Mouse (Mus musculus): ENCODE measurements around the gene Dnajb5. TPM values are rescaled to one million over a fixed set of nuclear protein-coding genes. Genes with fewer than 3 reads are reported as not detected.

Dnajb5 gene
- total RNA-seq (2017) = 8.5 and 8.8 TPM in 2 replicates

DNA sequence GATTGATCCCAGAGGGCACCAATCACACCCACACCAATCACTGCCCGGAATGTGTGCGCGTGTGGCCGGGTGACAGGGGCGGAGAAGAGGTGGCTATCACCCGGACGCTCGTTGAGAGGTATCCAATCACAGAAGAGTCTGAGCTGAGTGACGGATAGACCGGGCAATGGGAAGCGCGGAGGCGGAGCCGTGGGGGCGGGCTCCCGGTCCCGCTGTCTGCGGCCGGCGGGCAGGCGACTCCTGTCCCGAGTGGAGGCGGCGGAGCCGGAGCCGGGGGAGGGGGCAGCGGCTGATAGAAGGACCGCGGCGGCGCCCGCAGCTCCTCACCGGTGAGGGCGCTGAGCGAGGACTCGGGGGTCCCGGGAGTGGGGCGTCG is at the start of gene Dnajb5:
Gene Dnajb5, plus strand, starts transcription at position 139 of the 376 bp plus-strand sequence.
- peak; percentile 92 for ATAC-seq (ENCODE audit: extremely low read depth, insufficient number of reproducible peaks, low FRiP score, poor library complexity, severe bottlenecking)

DNA sequence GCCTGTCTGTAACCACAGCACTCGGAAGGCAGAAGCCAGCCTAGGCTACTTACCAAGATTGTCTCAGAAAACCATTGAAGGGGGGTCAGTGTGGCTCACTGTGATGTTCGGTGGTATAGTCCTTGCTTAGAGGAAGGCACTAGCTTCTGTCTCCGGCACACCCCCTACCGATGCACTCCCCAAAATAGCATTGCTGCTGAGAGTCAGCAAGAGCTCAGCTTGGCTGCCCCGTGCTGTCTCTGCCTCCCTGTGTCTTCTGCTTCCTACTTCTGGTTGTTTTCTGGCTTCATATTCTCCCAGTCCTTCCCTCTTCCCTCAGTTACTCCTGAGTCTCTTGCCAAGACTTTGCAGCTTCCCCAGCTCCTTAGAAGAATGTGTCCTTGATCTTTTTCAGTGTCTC is 48.7 kb upstream of the Dnajb5 start:
- ATAC-seq (ENCODE audit: extremely low read depth, insufficient number of reproducible peaks, low FRiP score, poor library complexity, severe bottlenecking) = no peak

DNA sequence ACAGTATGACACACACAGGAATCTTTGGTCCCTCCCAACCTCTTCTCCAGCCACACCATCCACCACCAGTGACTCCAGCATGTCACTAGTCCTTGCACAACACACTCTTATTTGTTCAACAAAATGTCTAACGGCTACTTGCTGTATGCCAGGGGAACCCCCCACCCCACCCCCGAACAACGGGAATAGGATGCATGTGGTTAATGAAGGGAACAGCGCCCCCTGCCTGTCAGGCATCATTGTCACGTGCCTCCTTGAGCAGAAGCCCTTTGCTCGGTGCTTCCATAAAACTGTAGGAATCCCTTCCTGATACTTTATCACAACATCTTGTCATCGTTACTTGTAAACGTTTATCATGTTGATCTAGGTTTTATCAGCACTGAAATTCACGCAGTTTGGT is 47.4 kb upstream of the Dnajb5 start:
- ATAC-seq (ENCODE audit: extremely low read depth, insufficient number of reproducible peaks, low FRiP score, poor library complexity, severe bottlenecking) = no peak

DNA sequence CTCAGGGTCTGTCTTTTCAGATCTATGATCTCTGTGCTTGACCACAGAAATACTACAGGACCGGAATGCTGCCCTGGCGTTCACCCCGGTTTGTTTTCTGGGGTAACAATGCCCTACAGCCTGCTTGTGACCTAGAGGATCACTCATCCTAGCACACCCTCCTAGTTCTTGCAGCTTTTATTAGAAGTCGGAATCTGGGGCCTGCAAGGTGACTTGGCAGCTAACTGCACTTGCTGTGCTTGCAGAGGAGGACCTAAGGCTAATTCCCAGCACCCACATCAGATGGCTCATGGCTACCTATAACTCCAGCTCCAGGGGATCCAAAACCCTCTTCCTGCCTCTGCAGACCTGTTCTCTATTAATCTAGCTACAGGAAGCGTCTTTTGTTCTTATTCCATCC is 46.9 kb upstream of the Dnajb5 start:
- ATAC-seq (ENCODE audit: extremely low read depth, insufficient number of reproducible peaks, low FRiP score, poor library complexity, severe bottlenecking) = no peak

DNA sequence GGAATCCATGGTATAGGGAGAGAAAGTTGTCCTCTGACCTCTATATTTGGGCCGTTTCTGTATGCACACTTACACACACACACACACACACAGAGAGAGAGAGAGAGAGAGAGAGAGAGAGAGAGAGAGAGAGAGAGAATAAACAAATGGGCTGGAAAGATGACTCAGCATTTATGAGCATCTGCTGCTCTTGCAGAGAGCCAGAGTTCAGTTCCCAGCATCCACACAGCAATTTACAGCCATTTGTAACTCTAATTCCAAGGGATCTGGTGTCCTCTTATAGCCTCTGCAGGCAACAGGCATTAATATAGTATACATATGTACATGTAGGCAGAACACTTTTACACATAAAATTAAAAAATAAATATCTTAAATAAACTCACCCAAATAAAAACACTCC is 45.7 kb upstream of the Dnajb5 start:
- ATAC-seq (ENCODE audit: extremely low read depth, insufficient number of reproducible peaks, low FRiP score, poor library complexity, severe bottlenecking) = no peak

DNA sequence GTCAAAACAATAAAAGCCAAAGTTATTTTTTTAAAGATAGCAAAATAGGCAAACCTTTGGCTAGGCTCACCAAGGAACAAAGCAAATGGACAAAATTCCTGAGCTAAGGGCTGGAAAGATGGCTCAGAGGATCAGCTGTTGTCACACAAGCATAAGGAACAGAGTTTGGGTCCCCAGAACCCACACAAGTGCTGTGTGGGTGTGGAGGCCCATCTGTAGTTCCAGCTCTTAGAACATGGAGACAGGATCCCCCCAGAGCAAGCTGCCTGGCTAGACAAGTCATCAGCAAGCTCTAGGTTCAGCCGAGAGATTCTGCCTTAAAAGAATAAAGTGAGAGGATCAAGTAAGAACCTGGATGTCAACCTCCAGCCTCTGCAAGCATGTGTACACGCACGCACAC is 45.1 kb upstream of the Dnajb5 start:
- no peak for ATAC-seq (ENCODE audit: extremely low read depth, insufficient number of reproducible peaks, low FRiP score, poor library complexity, severe bottlenecking)

DNA sequence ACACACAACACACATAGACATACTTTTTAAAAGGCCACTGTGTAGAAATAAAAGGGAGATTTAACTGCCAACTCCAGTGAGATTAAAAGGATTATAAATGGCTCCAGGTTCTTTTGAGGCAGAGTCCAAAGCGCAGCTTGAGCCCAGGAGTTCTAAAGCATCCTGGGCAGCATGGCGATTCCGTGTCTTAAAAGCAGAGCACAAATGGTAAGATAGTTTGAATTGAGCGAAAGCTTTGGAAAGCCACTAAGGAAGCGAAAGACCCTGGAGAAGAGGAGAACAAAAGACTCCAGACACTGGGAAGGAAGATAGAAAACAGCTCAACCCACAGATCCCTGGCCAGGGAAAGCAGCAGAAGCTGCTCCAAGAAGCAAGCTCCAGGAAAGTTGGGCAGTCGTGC is 44.6 kb upstream of the Dnajb5 start:
- ATAC-seq (ENCODE audit: extremely low read depth, insufficient number of reproducible peaks, low FRiP score, poor library complexity, severe bottlenecking) = no peak

DNA sequence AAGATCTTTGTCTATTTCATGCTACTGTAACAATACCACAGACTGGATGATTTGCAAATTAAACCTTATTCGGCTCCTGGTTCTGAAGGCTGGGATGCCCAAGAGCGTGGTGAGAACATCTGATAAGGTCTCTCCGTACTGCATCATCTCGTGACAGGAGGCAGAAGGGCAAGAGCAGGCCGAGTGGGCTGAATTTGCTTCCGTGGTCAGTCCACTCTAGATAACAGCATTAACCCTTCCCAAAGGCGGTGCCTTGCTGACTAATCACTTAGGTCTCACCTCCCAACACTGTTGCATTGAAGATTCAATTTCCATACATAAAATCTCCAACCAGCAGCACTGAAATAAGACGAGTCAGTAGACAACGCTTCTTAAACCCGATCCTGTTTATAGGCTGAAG is 36.2 kb upstream of the Dnajb5 start:
- no peak for ATAC-seq (ENCODE audit: extremely low read depth, insufficient number of reproducible peaks, low FRiP score, poor library complexity, severe bottlenecking)

DNA sequence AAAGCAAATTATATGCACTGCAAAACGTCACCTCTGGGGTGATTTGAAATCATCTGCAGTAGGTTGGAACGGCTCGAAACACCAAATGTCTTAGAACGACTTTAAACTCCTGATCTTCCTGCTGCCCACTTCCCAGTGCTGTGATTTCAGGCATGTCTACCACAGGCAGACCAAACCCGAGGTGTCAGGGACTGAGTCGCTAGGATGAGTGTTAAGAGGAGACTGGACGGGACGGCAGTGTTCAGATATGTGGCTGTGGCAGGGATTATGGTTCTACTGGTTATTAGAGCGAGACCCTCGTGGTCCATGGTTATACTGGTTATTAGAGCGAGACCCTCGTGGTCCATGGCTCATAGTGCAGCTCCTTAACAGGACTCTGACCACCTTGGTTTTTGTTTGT is 34.3 kb upstream of the Dnajb5 start:
- no peak for ATAC-seq (ENCODE audit: extremely low read depth, insufficient number of reproducible peaks, low FRiP score, poor library complexity, severe bottlenecking)

DNA sequence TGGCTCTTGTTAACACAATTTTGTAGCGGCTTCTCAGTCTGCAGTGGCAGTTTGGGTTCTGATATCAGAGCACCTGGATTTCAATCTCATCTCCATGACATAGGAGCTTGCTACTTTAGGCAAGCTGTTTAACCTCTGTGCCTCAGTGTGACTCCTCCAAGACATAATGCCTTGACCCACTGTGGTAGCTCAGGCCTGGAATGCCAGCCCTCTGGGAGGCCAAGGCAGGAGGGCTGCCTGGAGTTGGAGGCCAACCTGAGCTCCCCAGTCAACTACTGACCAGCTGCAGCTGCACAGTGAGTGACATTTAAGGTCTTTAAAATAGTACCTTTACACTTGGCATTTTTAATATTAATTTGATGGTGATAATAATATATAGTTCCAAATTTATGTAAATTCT is 33.6 kb upstream of the Dnajb5 start:
- no peak for ATAC-seq (ENCODE audit: extremely low read depth, insufficient number of reproducible peaks, low FRiP score, poor library complexity, severe bottlenecking)

DNA sequence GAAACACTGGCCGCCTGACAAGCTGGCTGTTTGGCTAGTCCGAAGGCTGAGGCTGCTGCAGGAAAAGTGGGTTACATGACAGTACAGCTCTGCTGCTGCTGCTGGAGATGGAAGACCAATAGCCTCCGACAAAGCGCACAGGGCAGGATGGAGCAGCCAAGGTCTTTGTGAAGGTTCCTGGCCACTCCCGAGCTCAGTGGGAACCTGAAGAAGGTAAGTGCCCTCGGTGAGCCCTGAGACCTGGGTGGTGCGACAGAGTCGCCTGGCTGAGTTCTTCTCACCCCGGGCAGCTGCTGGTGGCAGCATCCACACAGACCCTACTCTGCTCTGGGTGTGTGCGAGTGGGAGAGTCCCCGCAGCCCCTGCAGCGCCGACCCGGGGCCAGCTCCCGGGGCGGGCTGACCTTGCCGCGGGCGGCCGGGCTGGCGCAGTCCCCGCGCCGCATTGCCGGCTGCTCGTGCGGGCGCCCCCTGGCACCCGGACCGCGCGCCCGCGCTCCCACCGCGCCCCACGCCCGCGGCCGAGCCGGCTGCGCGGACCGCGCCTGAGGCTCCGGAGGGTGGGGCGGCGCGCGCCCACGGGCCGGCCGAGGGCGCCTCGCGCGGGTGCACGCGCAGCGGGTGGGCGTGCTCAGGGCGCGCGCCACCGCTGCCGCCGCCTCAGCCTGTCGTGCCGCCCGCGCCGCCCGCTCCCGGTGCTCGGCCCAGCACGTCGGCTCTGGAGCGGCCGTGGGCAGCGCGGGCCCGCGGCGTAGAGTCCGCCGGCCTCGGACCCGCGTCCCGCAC is 32.8 kb upstream of the Dnajb5 start, which contains the start of gene Phf24:
Gene Phf24, plus strand, starts transcription at position 44 of the 785 bp plus-strand sequence.
- no peak for ATAC-seq (ENCODE audit: extremely low read depth, insufficient number of reproducible peaks, low FRiP score, poor library complexity, severe bottlenecking)

DNA sequence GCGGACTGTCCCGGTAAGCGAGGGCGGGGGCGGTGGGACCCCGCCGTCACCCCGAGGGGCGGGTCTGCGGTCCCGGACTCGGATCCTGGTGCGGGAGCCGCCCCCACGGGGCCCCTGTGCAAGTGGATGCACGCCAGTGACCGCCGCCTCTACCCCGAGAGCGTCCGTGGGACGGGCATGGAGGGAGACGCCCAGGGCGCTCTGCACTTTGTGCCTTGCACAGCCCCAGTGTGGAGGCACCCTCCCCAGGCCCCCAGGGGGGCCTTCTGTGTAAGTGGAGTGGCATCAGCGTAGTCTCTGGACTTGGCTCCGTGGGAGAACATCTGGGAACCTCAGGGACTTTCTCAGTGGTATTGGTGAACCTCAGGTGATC is 32.2 kb upstream of the Dnajb5 start:
- ATAC-seq (ENCODE audit: extremely low read depth, insufficient number of reproducible peaks, low FRiP score, poor library complexity, severe bottlenecking) = no peak

DNA sequence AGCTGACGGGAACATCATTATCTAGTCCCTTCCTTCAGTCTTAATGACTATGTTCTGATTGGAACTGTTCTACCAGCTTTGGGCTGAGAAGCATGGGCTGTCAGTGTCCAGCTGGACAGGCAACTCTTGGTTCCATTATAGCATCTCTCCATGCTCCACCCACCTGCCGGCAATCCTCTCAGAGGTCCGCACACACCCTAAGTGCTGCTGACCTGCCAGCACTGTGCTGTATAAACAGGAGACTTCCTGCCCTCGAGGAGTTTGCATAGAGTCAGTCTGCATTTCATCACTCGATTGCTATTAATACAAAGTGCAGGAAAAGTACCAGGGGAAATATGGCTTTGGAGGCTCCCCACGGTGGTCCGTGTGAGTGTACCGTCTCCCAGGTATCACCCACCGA is 28.9 kb upstream of the Dnajb5 start:
- ATAC-seq (ENCODE audit: extremely low read depth, insufficient number of reproducible peaks, low FRiP score, poor library complexity, severe bottlenecking) = no peak

DNA sequence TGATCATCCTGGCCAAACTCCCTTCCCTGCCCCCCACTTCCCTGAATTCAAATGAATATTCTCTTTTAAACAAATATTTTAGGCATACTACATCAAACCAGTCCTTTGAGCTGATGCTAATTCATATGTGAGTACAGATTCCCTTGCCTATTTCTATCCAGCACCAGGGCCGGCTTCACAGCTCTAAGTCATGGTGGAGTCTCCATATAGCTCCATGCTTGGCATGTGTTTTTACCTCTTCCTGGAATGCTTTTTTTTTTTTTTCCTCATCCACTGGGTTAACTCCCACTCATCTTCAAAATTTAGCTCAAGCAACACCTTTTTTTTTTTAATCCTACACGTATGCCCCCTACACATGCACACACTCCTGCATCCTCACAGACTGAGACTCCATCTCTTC is 28.1 kb upstream of the Dnajb5 start:
- no peak for ATAC-seq (ENCODE audit: extremely low read depth, insufficient number of reproducible peaks, low FRiP score, poor library complexity, severe bottlenecking)

DNA sequence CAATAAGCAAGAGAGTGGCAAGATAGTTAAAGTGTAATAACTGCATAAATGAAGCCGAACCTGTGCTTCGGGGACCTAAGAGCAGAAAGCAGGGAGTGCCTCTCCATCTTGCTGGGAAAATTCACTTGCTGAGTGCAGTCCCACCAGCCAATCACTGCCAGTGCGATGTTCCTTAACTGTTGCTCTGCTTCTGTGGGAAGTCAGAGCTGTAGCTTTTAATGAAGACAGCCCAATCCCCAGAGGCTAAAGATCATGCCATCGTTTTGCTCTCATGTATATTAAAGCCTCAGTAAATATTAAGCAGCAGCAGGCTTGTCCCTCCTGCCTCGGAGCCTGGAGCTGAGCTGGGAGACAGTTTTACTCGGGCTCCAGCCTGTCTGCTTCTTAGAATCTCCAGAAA is 27.6 kb upstream of the Dnajb5 start:
- no peak for ATAC-seq (ENCODE audit: extremely low read depth, insufficient number of reproducible peaks, low FRiP score, poor library complexity, severe bottlenecking)

DNA sequence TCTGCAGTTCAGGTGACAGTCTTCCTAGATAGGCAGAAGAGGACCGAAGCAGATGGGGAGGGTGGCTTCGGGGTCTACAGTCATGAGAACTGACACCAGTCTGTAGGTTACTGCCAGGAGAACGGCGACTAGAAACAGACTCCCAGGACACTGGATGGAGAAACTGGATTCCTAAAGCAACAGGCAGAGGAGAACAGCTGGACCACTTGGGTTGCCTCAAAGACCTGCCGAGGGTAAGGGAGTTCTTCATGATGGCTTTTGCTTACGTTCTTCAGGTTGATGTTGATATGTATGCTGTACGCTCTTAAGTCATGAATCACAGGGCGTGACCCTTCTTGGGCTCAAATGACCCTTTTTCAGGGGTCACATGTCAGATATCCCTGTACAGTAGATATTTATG is 27.2 kb upstream of the Dnajb5 start:
- ATAC-seq (ENCODE audit: extremely low read depth, insufficient number of reproducible peaks, low FRiP score, poor library complexity, severe bottlenecking) = no peak

DNA sequence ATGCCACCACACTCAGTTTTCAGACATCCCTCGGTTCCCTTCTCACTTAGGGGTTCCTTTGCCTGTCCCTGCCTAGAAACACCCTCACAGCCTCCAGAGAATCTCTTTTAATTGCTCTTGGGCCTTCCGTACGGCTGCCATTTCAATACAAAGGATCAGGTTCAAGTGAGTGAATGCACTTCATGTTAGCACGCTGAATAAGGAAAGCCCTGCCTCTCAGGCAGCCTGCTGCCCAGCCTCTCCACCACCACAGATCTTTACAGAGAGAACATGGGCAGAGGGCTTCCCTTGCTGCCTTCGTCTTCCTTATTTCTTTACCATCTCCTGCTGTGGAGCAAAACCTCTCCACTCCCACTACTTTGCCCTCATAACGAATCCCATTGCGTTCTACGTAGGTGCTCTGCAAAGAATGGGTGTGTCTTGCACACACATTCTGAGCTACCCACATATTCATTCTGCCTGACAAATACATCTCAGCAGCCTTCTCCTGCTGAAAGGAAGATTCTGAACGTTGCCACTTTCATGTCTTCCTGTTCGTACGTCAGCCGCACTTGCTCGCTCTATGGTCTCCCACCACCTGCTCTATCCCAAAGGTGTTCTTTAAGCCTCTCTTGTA is 25.4 kb upstream of the Dnajb5 start:
- no peak for ATAC-seq (ENCODE audit: extremely low read depth, insufficient number of reproducible peaks, low FRiP score, poor library complexity, severe bottlenecking)

DNA sequence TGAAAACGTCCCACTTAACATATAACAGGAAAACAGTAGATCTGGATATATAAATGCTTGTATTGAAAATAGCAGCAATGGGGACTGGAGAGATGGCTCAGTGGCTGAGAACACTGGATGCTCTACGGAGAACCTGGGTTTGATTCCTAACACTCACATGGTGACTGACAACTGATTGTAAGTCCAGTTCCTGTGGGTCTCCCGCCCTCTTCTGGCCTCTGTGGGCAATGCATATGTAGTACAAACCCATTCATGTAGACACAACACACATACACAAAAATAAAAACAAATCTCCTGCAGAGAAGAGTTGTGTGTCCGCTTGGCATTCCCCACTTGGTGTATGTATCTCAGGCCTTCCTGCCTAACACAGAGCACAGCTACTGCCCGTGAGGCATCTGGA is 21.4 kb upstream of the Dnajb5 start:
- no peak for ATAC-seq (ENCODE audit: extremely low read depth, insufficient number of reproducible peaks, low FRiP score, poor library complexity, severe bottlenecking)

DNA sequence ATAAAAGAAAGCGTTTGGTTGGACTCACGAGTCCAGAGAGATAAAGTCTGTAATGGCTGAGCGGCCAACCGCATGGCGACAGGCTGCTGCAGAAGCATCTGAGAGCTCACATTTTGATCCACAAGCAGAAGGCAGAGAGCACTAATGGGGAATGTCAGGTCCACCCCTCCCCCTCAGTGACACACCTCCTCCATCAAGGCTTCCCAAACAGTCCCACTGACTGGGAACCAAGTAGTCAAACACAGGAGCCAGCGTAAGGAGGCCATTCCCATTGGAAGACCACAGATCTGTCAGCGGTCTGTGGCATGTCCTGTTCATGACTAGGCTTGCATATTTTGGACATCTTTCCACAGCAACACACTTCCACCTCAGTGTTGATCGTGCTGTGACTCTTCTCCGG is 20.7 kb upstream of the Dnajb5 start:
- no peak for ATAC-seq (ENCODE audit: extremely low read depth, insufficient number of reproducible peaks, low FRiP score, poor library complexity, severe bottlenecking)

DNA sequence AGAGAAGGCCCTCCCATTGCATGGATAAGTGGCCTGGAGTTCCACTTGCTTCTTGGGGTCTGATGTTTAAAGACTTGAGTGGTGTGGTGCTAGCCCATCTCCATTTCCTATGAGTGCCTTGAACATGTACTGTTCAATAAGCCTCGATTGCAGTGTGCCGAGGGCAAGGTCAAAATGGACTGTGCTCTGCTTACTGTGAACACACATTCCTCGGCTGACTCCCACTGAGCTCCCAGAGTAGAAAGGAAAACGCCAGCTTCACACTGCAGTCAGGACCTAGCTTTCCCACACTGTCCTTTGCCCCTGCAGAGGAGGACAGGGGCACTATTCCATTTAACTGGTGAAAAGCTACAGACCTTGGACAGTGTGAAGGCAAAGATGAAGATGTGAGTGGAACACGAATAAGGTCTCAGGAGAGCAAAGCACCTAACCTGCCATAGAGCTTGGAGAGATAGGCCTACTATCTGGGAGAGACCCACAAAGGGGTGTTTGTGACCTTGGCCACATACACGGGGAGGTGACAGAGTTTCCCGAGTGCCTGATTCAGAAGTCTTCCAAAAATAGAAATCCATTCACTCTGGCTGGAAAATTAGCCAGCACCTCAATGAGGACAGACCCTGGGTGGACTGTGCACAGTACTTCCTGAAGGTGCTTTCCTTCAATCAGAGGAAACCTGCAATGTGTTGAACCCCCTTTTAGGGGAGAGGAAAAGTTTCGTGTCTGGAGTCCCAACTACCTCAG is 17.2 kb upstream of the Dnajb5 start:
- no peak for ATAC-seq (ENCODE audit: extremely low read depth, insufficient number of reproducible peaks, low FRiP score, poor library complexity, severe bottlenecking)

Data from neutrophil, adult 5-6 weeks (primary cell).